Mouse (Mus musculus) cerebellum, adult 2 months (tissue): ENCODE measurements around the gene Tdp2. TPM values are rescaled to one million over a fixed set of nuclear protein-coding genes. Genes with fewer than 3 reads are reported as not detected.

ENCODE experiments used
- DNase-seq, 2 experiments: peaks; one replicate each; pipeline ENCODE4 v3.0.0; 2021
- H3K27ac ChIP-seq: fragments of 200-500 bp; 2 replicates; pipeline ENCODE4 v1.5.1; 2012; ENCODE audit warnings: low read length, control low read depth, inconsistent platforms; ENCODE audit not compliant: insufficient read depth
- H3K27me3 ChIP-seq: fragments of 200-500 bp; 2 replicates; pipeline ENCODE4 v1.6.1; 2012; ENCODE audit warnings: inconsistent platforms, mild to moderate bottlenecking, low read length, moderate library complexity; ENCODE audit not compliant: control insufficient read depth, insufficient read depth
- H3K4me1 ChIP-seq: fragments of 200-500 bp; 2 replicates; pipeline ENCODE4 v1.6.1; 2011; ENCODE audit warnings: low read length; ENCODE audit not compliant: control insufficient read depth, insufficient read depth
- H3K4me3 ChIP-seq: fragments of 200-500 bp; replicated peaks from 2 replicates; pipeline ENCODE3; 2011; ENCODE audit warnings: mild to moderate bottlenecking, low read depth, low read length, control low read depth; ENCODE audit not compliant: insufficient read depth
- CTCF ChIP-seq: fragments of 200-500 bp; IDR thresholded peaks from 2 replicates; pipeline ENCODE4 v1.5.1; 2011; ENCODE audit warnings: low read depth, mild to moderate bottlenecking, control low read depth, low read length, moderate library complexity, borderline replicate concordance; ENCODE audit not compliant: insufficient read depth
- POLR2A ChIP-seq: fragments of 200-500 bp; IDR thresholded peaks from 2 replicates; pipeline ENCODE4 v1.6.1; 2011; ENCODE audit warnings: low read length, control low read depth, borderline replicate concordance; ENCODE audit not compliant: insufficient read depth
- WGBS: fragments of 180-500 bp; shearing (Covaris S2); methylation state at CpG from one replicate; pipeline ENCODE4 v1.1.7; 2018; 5-methylcytosine and 5-hydroxymethylcytosine counted together
- polyA plus RNA-seq: library from polyadenylated mRNA; depleted of rRNA; stranded (reverse); fragments of >200 nt; gene quantifications from 2 replicates; pipeline ENCODE4 v1.2.3, GENCODE M21; 2012; rRNA removed

Tdp2 gene
- polyA plus RNA-seq, 1 experiment: 43.4 TPM

- DNase-seq: no peak
- no peak overlapping the region for H3K27ac ChIP-seq
- H3K4me1 ChIP-seq: no peaks in the 10 kb centered on the region
- no peak for TF ChIP-seq POLR2A
- no peak for TF ChIP-seq CTCF
- 81% methylated on average over 15 of the region's 15 CpGs for WGBS
- no peak overlapping the region for H3K4me3 ChIP-seq
- H3K27me3 ChIP-seq: no peaks in the 10 kb centered on the region
These were observed 48.0 kb downstream of the Tdp2 start for GRCm38 (mm10) chr13:24879359-24880040.

DNA sequence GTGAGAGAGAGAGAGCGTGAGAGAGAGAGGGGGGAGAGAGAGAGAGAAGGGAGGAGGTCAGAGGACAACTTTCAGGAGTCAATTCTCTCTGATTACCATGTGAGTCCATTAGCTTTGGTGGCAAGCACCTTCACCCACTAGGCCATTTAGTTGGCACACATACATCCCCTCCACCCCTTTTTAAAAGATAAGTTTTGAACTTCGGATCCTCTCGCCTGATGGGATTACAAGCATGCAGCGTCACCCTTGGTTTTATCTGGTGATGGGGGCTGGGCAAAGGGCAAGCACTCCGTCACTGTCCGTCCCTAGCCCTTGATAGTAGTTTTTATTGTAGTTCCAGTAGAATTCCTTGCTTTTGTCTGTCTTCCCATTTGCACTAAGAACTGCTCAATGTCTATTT is 48.7 kb downstream of the Tdp2 start:
- DNase-seq: no peak
- no peaks in the 10 kb centered on the region for H3K4me1 ChIP-seq
- WGBS: 89% methylated on average over 6 of the region's 6 CpGs
- no peak overlapping the region for H3K4me3 ChIP-seq
- no peaks in the 10 kb centered on the region for H3K27me3 ChIP-seq
- TF ChIP-seq CTCF (no peak), POLR2A (no peak)
- no peak overlapping the region for H3K27ac ChIP-seq

DNA sequence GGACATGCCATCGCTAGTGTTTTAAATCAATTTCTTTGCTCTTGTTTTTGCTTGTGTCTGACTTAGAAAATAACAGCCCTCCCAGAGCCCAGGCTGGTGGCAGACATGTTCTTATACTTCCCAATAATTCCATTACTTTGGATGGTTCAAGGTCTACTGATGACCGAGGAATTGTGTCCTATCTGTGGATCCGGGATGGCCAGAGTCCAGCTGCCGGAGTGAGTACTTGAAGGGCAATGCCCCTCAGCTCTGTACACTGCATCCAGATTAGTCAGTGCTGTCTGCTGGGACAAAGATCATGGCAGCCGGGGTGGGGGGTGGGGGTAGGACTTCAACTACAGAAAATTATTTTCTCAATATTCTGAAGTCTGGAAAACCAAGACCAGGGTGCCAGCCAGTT is 49.2 kb downstream of the Tdp2 start:
- Histone ChIP-seq H3K27me3 (no peaks in the 10 kb centered on the region), H3K4me3 (no peak overlapping the region), H3K4me1 (no peaks in the 10 kb centered on the region), H3K27ac (no peak overlapping the region)
- WGBS: 92% methylated on average over 5 of the region's 5 CpGs
- TF ChIP-seq CTCF: no peak
- no peak for TF ChIP-seq POLR2A
- no peak for DNase-seq

DNA sequence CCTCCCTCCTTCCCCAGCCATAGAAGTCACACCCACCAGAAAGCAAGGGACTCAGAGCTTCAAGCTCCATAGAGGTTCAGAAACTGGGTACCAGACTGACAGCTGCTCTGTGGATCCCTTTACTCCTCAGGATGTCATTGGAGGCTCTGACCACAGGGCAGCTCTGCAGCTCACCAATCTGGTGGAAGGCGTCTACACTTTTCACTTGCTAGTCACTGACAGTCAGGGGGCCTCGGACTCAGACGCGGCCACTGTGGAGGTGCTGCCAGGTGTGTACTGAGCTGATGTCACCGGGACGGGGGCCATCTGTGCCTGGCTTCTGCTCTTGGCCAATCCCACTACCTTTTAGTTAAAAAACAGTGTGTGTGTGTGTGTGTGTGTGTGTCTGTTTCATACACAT is 50.9 kb downstream of the Tdp2 start:
- no peak for DNase-seq
- no peak overlapping the region for H3K27ac ChIP-seq
- no peaks in the 10 kb centered on the region for H3K27me3 ChIP-seq
- TF ChIP-seq POLR2A: no peak
- no peaks in the 10 kb centered on the region for H3K4me1 ChIP-seq
- no peak overlapping the region for H3K4me3 ChIP-seq
- WGBS: 89% methylated on average over 6 of the region's 6 CpGs

DNA sequence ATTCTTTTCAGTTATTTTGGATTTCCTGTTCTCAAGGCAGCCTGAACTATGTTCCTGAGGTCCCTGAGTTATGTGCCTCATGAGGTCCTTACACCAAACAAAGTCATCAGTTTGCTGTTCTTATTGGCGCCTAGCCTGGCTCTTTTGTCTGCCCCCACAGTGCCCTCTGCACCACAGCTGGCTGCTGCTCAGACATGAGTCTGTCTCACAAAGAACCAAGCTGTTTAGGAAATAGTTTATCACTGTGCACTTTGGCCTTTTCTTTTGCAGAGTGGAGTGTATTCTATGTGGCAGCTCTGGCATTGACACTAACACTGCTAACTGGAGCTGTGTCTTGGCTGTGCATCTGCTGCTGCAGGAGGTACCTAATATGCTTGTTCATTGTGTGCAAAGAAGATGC is 58.1 kb downstream of the Tdp2 start:
- Histone ChIP-seq H3K4me1 (no peaks in the 10 kb centered on the region), H3K27ac (no peak overlapping the region), H3K27me3 (no peaks in the 10 kb centered on the region), H3K4me3 (no peak overlapping the region)
- 60% methylated on average over 1 of the region's 1 CpGs for WGBS
- no peak for DNase-seq
- TF ChIP-seq POLR2A: no peak
- no peak for TF ChIP-seq CTCF

Other genes starting within 250 kb of the Tdp2 start
- 8.5 and 8.9 TPM in 2 replicates for gene Ripor2, start 249.5 kb upstream of the Tdp2 start, polyA plus RNA-seq
- gene Armh2, start 90.4 kb upstream of the Tdp2 start, polyA plus RNA-seq: not detected in 2 replicates
- 7.9 and 8.3 TPM in 2 replicates for gene Gmnn, start 69.8 kb upstream of the Tdp2 start, polyA plus RNA-seq
- 106 and 107 TPM in 2 replicates for gene BC005537, start 30.0 kb upstream of the Tdp2 start, polyA plus RNA-seq
- 150 and 152 TPM in 2 replicates for gene Acot13, start 139 bp upstream of the Tdp2 start, polyA plus RNA-seq
- 4.7 and 5.6 TPM in 2 replicates for gene D130043K22Rik, start 13.5 kb downstream of the Tdp2 start, polyA plus RNA-seq
- 42.6 and 43.6 TPM in 2 replicates for gene Aldh5a1, start 106.0 kb downstream of the Tdp2 start, polyA plus RNA-seq
- 28.5 and 29.8 TPM in 2 replicates for gene Gpld1, start 111.5 kb downstream of the Tdp2 start, polyA plus RNA-seq
- 49.0 and 57.1 TPM in 2 replicates for gene Mrs2, start 188.7 kb downstream of the Tdp2 start, polyA plus RNA-seq
- gene Dcdc2a, start 224.3 kb downstream of the Tdp2 start, polyA plus RNA-seq: 4.1 and 4.9 TPM in 2 replicates